Mouse (Mus musculus) CD4-positive, CD25-positive, alpha-beta regulatory T cell, adult 4 months (primary cell): ENCODE measurements around the gene Foxa1. TPM values are rescaled to one million over a fixed set of nuclear protein-coding genes. Genes with fewer than 3 reads are reported as not detected.

Experiments
- polyA plus RNA-seq, 2 experiments: library from polyadenylated mRNA; unstranded; fragments of 100-300 nt; shearing (Covaris generic); gene quantifications; one replicate each; pipeline ENCODE4 v1.2.1; 2017

Gene Foxa1
- polyA plus RNA-seq, 2 experiments from 2014 or later: not detected

Other genes starting within 250 kb of the Foxa1 start
- gene Ttc6, start 17.2 kb upstream of the Foxa1 start, polyA plus RNA-seq: not detected